Mouse (Mus musculus): ENCODE measurements around the gene Mvd.

Gene Mvd

GRCm38 (mm10) chr8:122443262-122444006 lies at the start of gene Mvd:
Mvd (minus strand) TSS chr8:122443422.
- in situ Hi-C loops (cut with MboI, MseI) = loop anchor here (5.0 kb wide), 1 partner anchor 616 kb away; the partner anchor contains the start of gene Klhdc4

DNA sequence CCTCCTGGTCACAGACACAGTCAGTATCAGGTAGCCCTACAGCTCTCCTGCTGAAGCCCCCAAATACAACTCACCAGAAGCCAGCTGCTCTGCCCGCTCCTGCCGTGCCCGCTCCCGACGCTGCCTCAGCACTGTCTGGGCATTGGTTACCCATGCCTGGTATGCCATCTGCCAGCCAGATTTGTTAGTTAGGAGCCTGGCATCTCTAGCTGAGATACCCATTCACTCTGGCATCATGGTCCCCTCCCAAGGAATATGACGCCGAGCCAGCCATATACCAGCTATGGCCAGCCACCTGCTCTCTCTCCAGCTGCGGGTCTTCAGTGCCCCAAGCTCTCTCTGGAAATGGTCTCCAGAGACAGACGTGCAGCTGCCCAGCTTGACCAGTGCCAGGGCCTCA lies 45.2 kb upstream of the Mvd start:
- in situ Hi-C loops (cut with MboI, MseI) = no loop called here

DNA sequence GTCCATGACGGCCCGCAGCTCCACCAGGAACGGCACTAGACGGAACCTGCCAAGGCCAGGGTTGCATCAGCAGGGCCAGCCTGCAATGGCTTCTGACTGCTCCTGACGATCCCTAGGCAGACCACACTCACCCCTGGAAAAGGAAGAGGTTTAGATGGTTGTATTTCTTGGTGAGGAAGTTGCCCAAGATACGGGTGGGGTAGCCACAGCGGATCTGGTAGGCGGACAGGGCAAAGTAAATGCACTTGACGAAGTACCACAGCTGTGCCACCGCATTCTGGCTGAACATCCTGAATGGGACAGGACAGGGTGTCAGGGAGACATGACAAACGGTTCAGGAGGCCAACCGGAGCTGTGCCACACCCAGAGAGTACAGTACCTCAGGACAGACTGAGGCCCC lies 41.6 kb upstream of the Mvd start:
- in situ Hi-C loops (cut with MboI, MseI) = no loop called here

- in situ Hi-C loops (cut with MboI, MseI) = no loop called here
These were observed 40.7 kb upstream of the Mvd start for GRCm38 (mm10) chr8:122483877-122484276.

DNA sequence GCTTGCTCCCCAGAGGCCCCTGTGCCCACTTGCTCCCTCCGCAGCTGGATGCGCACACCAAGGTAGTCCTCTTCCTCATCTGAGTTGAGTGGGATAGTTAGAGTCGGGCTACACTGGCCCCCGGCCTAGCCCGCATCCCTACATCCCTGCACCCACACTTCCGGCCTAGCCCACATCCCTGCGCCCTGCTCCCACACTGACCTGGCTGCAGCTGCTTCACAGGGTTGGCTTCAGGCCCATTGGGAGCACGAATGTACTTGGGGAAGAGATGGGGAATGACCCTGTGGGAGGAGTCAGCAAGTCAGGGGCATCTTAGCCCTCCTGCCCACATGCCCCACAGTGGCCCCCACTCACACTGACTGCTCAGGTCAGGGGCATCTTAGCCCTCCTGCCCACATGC lies 39.2 kb upstream of the Mvd start:
- in situ Hi-C loops (cut with MboI, MseI) = no loop called here

- in situ Hi-C loops (cut with MboI, MseI) = no loop called here
These were observed 32.5 kb upstream of the Mvd start, which contains the start of the genes Rnf166 and Ctu2 for GRCm38 (mm10) chr8:122475580-122476320. Rnf166 (minus strand) TSS chr8:122476064. Ctu2 (plus strand) TSS chr8:122476143.

DNA sequence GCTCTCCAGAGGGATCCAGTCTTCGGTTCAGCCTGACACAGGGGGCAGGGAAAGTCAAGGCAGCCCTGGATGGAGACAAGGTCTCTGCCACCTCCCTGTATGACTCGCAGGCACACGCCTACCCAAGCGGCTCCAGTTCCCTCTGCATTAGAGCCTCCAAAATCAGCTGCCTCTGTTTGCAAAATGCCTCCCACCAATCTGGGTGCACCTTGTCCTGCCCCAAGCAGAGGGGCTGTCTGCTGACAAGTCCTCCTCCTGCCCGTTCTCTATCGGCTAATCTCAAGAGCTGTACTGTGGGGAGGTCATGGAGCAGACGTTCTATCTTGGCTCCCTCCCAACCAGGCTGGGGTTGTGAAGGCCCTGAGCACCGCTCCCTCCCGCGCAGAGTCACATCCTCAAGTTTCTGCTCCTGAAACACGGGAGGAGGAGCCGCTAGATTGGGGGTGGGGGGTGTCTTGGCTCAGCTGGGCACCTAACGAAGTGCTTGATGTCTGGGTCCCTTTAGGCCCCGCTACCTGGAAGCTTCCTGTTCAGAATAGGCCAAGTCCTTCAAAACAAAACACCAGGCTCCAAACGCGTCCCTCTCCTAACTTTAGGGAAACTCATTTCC lies 31.8 kb upstream of the Mvd start:
- in situ Hi-C loops (cut with MboI, MseI) = loop anchor here (5.0 kb wide), 2 partner anchors 43 to 98 kb away; partner anchors contain the start of genes Cyba and Zc3h18

DNA sequence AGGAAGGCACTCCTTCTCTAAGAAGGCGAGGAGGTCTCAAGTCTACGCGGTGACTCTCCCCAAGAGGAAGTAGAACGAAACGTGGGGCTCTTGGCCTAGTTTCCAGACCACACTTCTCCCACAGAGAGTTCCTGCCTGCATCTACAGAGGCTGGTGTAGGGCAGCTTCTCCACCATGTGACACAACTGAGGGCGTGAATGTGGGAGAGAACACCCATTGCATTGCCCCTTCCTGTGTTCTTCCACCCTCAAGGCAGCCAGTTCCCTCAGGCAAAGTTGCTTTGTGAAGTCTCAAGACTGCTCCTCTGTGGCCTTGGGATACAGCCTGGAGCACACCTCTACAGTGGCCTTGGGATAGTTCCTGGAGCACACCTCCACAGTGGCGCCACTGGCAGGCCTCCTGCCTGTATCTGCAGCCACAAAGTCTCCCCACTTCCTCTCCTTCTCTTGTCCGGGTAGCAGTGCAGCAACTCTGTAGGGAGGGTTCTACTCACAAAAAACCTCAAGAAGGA lies 30.7 kb upstream of the Mvd start:
- in situ Hi-C loops (cut with MboI, MseI) = loop anchor here (5.0 kb wide), 2 partner anchors 42 to 97 kb away; partner anchors contain the start of genes Cyba and Zc3h18

GRCm38 (mm10) chr8:122470691-122471090 lies 27.5 kb upstream of the Mvd start:
- in situ Hi-C loops (cut with MboI, MseI) = loop anchor here (5.0 kb wide), 2 partner anchors 38 to 93 kb away; partner anchors contain the start of genes Cyba and Zc3h18

- in situ Hi-C loops (cut with MboI, MseI) = loop anchor here (5.0 kb wide), 2 partner anchors 38 to 93 kb away; partner anchors contain the start of genes Cyba and Zc3h18
These were observed 26.7 kb upstream of the Mvd start for GRCm38 (mm10) chr8:122469965-122470364.

DNA sequence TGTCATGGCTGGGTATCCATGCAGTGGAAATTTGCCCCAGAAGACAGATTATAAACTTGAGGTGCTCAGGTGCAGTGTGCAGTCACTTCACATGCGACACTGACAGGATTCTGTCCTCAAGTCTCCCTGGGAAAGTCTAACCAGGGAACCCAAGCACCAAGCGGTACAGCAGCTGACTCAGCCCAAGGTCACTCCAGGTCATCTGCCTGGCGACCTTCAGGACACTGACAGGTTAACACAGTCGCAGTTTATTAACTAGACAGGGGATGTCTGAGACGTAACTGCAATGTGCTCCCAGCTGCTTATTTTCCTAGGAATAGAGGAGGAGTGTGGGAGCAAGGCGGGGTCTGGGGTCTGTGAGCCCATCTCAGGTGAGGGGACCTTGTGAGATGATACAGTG lies 26.2 kb upstream of the Mvd start:
- in situ Hi-C loops (cut with MboI, MseI) = no loop called here

GRCm38 (mm10) chr8:122467816-122468215 lies 24.6 kb upstream of the Mvd start:
- in situ Hi-C loops (cut with MboI, MseI) = no loop called here

DNA sequence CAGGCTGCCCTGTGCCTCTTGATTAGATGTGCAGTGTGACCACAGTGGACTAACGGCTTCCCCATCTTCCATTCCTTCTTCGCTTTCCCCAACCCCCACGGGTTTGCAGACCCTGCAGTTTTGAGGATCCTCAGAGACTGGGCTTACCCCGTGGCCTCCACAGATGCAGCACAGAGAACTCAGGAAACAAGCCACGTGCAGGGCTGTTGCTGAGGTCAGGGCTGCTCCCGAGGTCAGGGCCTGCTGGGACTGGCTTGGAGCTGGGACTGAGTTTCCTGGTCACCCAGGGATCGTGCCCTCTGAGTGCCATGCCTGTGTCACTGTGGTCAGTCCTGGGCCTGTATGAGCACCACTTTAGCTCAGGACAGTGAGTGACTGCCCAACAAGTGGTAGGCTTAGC lies 21.8 kb upstream of the Mvd start:
- in situ Hi-C loops (cut with MboI, MseI) = no loop called here

DNA sequence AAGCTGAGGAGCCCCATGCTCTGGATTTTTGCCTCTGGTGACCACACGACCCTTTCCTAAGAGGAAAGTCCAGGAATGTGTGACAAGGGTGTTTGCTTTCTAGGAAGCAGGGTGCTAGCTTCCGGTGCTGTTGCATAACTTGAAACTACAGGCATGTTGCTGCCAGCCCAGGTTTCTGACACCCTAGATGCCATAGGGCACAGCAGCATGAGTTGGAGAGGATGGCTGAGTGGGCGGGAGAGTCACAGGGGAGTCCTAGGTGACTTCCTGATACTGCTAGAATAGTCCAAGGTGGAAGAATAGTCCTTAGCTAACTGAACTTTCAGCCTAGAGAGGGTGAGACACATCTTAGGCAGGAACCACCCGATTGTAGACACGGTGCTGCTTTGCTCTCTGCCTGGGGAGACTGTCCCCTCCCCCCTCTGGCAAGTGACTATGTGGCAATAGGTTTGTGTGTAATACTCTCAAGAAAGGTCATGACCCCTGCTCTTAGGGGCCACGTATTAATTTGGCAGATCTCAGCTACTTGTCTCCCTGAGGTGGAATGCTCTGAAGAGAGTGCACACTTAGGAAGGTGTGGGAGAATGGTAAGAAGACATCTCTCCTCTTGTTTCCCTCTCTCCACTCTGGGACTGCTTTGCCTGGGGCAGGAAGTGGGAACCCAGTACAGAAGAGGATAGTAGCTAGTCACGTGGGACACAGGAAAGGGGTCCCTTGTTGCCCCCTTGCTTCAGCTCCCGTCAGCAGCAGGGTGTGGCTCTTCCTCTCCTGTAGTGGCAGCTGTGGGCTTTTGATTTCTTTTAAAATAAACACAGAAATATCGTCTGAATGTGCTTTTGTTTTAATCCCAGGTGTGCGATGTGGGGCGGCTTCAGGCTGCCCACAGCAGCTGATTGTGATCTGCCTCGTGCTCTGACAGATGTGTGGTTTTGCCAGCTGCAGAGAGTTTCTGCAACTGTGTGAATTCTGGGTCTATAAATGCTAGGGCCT lies 20.7 kb upstream of the Mvd start:
- in situ Hi-C loops (cut with MboI, MseI) = no loop called here

DNA sequence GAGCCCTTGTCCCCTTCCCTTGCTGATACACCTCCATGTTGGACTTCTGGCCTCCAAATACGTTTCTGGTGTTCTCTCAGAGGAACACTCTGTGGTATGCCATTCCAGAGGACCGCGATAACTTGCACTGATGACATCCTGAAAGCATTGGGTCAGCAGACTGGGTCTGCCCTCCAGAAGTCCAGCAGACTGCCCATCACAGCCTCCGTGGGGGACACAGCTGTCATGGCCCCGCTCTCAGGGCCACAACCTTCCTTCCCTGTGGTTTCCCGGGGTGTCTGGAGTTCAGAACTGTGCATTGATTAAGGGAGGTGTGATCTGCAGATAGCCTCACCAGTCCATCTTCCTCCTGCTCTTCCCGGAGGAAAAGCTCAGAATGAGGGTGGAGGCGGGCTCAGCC lies 19.3 kb upstream of the Mvd start:
- in situ Hi-C loops (cut with MboI, MseI) = no loop called here

- in situ Hi-C loops (cut with MboI, MseI) = no loop called here
These were observed 18.4 kb upstream of the Mvd start for GRCm38 (mm10) chr8:122461473-122462148.

- in situ Hi-C loops (cut with MboI, MseI) = no loop called here
These were observed 17.6 kb upstream of the Mvd start, which contains the start of gene Snai3 for GRCm38 (mm10) chr8:122460524-122461472. Snai3 (minus strand) TSS chr8:122460733.

- in situ Hi-C loops (cut with MboI, MseI) = no loop called here
These were observed 16.8 kb upstream of the Mvd start for GRCm38 (mm10) chr8:122459990-122460389.
